Mouse (Mus musculus): Measurements from ENCODE around the gene Wiz. TPM values are rescaled to one million over a fixed set of nuclear protein-coding genes. Genes with fewer than 3 reads are reported as not detected.

The Wiz gene
- polyA plus RNA-seq, 1 experiment from 2014 or later = 36.9 TPM

GRCm38 (mm10) chr17:32365296-32365695, 23.9 kb downstream of the Wiz start:
- Histone ChIP-seq H3K36me3 (ENCODE audit: control insufficient read depth, insufficient read depth, low read length) (peaks cover 9% of the 10 kb centered on the region; the same call in 1 of the 2 replicates), H3K27me3 (ENCODE audit: control insufficient read depth, insufficient read depth, low read length) (no peaks in the 10 kb centered on the region), H3K9me3 (ENCODE audit: control insufficient read depth, low read length) (no peaks in the 10 kb centered on the region), H3K4me3 (ENCODE audit: low read depth, low read length) (no peak overlapping the region), H3K27ac (ENCODE audit: low read depth, low read length) (no peak overlapping the region), H3K9ac (ENCODE audit: low read length) (no peak overlapping the region), H3K4me2 (no peak overlapping the region), H3K4me1 (ENCODE audit: control insufficient read depth, insufficient read depth, low read length) (peaks cover 10% of the 10 kb centered on the region)
- DNase-seq (ENCODE audit: low spot score, missing footprints) (no peak), ATAC-seq (ENCODE audit: low FRiP score) (no peak)
- WGBS = 75% methylated on average over 1 of the region's 1 CpGs

- ATAC-seq (ENCODE audit: low FRiP score) (peak; percentile 38; the same call in 1 of the 2 replicates), DNase-seq (ENCODE audit: low spot score, missing footprints) (no peak)
- H3K4me1 ChIP-seq (ENCODE audit: control insufficient read depth, insufficient read depth, low read length) = peaks cover 10% of the 10 kb centered on the region
- H3K4me3 ChIP-seq (ENCODE audit: low read depth, low read length) = peak overlapping the region; percentile 85
- H3K4me2 ChIP-seq = peak overlapping the region; percentile 46
- H3K36me3 ChIP-seq (ENCODE audit: control insufficient read depth, insufficient read depth, low read length) = peaks cover 9% of the 10 kb centered on the region; the same call in 1 of the 2 replicates
- peak overlapping the region; percentile 35; the same call in 1 of the 2 replicates for H3K27ac ChIP-seq (ENCODE audit: low read depth, low read length)
- H3K27me3 ChIP-seq (ENCODE audit: control insufficient read depth, insufficient read depth, low read length) = no peaks in the 10 kb centered on the region
- peak overlapping the region; percentile 49; the same call in 1 of the 2 replicates for H3K9ac ChIP-seq (ENCODE audit: low read length)
- no peaks in the 10 kb centered on the region for H3K9me3 ChIP-seq (ENCODE audit: control insufficient read depth, low read length)
- WGBS = 62% methylated on average over 5 of the region's 5 CpGs
Measured at GRCm38 (mm10) chr17:32364850-32365249, 24.4 kb downstream of the Wiz start.

GRCm38 (mm10) chr17:32364331-32364730, 24.9 kb downstream of the Wiz start:
- no peaks in the 10 kb centered on the region for H3K9me3 ChIP-seq (ENCODE audit: control insufficient read depth, low read length)
- H3K9ac ChIP-seq (ENCODE audit: low read length) = peak overlapping the region; percentile 94
- peak overlapping the region; percentile 50; the same call in 1 of the 2 replicates for H3K27ac ChIP-seq (ENCODE audit: low read depth, low read length)
- WGBS = under 1% methylated on average over 32 of the region's 47 CpGs
- peaks cover 13% of the 10 kb centered on the region; the same call in 1 of the 2 replicates for H3K36me3 ChIP-seq (ENCODE audit: control insufficient read depth, insufficient read depth, low read length)
- H3K4me1 ChIP-seq (ENCODE audit: control insufficient read depth, insufficient read depth, low read length) = peaks cover 10% of the 10 kb centered on the region
- H3K4me2 ChIP-seq = peak overlapping the region; percentile 46
- peak overlapping the region; percentile 85 for H3K4me3 ChIP-seq (ENCODE audit: low read depth, low read length)
- no peaks in the 10 kb centered on the region for H3K27me3 ChIP-seq (ENCODE audit: control insufficient read depth, insufficient read depth, low read length)
- ATAC-seq (ENCODE audit: low FRiP score) (peak; percentile 96), DNase-seq (ENCODE audit: low spot score, missing footprints) (peak; percentile 99)

DNA sequence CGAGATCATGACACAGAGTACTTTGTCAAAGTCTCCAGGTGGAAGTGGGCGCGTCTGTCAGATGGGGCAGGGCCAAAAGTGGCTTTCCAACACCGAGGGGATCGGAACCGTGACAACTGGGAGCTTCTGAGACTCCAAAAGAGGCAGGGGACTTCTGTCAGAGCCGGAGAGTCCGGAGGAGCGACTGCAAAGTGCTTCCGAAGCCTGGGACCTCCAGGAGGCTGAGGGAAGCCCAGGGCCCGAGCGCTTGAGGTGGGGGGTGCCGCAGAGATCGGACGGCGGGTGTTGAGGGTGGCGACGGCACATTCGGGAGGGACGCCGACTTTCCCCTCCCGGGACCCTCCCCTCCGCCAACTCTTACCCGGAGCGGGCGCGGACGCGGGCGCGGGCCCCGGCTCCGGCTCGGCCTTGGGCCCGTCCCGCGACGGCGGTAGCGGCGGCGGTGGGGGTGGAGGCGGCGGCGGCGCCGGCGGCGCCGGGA, 25.4 kb downstream of the Wiz start:
- Histone ChIP-seq H3K4me2 (peak overlapping the region; percentile 48), H3K9ac (ENCODE audit: low read length) (peak overlapping the region; percentile 94), H3K4me1 (ENCODE audit: control insufficient read depth, insufficient read depth, low read length) (peaks cover 10% of the 10 kb centered on the region), H3K27ac (ENCODE audit: low read depth, low read length) (peak overlapping the region; percentile 50), H3K4me3 (ENCODE audit: low read depth, low read length) (peak overlapping the region; percentile 85), H3K9me3 (ENCODE audit: control insufficient read depth, low read length) (no peaks in the 10 kb centered on the region), H3K36me3 (ENCODE audit: control insufficient read depth, insufficient read depth, low read length) (peaks cover 18% of the 10 kb centered on the region; the same call in 1 of the 2 replicates), H3K27me3 (ENCODE audit: control insufficient read depth, insufficient read depth, low read length) (no peaks in the 10 kb centered on the region)
- under 1% methylated on average over 38 of the region's 50 CpGs for WGBS
- ATAC-seq (ENCODE audit: low FRiP score) = peak; percentile 68
- peak; percentile 94 for DNase-seq (ENCODE audit: low spot score, missing footprints)

- no peak for ATAC-seq (ENCODE audit: low FRiP score)
- no peaks in the 10 kb centered on the region for H3K9me3 ChIP-seq (ENCODE audit: control insufficient read depth, low read length)
- no peak overlapping the region for H3K27ac ChIP-seq (ENCODE audit: low read depth, low read length)
- H3K27me3 ChIP-seq (ENCODE audit: control insufficient read depth, insufficient read depth, low read length) = no peaks in the 10 kb centered on the region
- peak; percentile 62 for DNase-seq (ENCODE audit: low spot score, missing footprints)
- H3K4me1 ChIP-seq (ENCODE audit: control insufficient read depth, insufficient read depth, low read length) = peaks cover 10% of the 10 kb centered on the region
- H3K9ac ChIP-seq (ENCODE audit: low read length) = peak overlapping the region; percentile 94; the same call in 1 of the 2 replicates
- no peak overlapping the region; the same call in 1 of the 2 replicates for H3K4me3 ChIP-seq (ENCODE audit: low read depth, low read length)
- H3K36me3 ChIP-seq (ENCODE audit: control insufficient read depth, insufficient read depth, low read length) = peaks cover 28% of the 10 kb centered on the region
- WGBS = 84% methylated on average over 4 of the region's 4 CpGs
- H3K4me2 ChIP-seq = peak overlapping the region; percentile 48
Measured at GRCm38 (mm10) chr17:32362686-32363085, 26.6 kb downstream of the Wiz start.

DNA sequence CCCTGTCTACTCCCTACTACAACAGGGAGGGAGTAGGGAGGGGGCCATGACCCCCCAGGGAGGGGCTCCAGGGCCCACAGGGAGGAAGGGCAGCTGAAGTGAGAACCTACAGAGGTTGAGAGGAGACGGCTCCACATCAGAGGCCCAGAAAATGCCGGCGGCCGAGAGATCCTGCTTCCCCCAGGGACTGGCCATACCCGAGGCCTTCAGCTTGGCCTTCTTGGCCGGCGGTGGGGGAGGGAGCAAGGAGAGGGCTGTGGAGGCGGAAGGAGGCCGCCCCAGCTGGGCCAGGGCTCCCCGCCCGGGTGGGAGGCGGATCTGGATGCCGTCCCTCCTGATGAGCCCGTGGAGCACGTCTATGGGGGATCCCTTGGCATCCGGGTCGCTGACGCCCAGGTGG, 29.3 kb downstream of the Wiz start:
- no peak overlapping the region for H3K27ac ChIP-seq (ENCODE audit: low read depth, low read length)
- H3K4me2 ChIP-seq = no peak overlapping the region
- H3K9ac ChIP-seq (ENCODE audit: low read length) = no peak overlapping the region
- H3K9me3 ChIP-seq (ENCODE audit: control insufficient read depth, low read length) = no peaks in the 10 kb centered on the region
- 91% methylated on average over 16 of the region's 18 CpGs for WGBS
- no peak overlapping the region for H3K4me3 ChIP-seq (ENCODE audit: low read depth, low read length)
- H3K36me3 ChIP-seq (ENCODE audit: control insufficient read depth, insufficient read depth, low read length) = peaks cover 38% of the 10 kb centered on the region
- DNase-seq (ENCODE audit: low spot score, missing footprints) (no peak), ATAC-seq (ENCODE audit: low FRiP score) (no peak)
- no peaks in the 10 kb centered on the region for H3K27me3 ChIP-seq (ENCODE audit: control insufficient read depth, insufficient read depth, low read length)
- H3K4me1 ChIP-seq (ENCODE audit: control insufficient read depth, insufficient read depth, low read length) = peaks cover 10% of the 10 kb centered on the region

GRCm38 (mm10) chr17:32358943-32359340, 30.3 kb downstream of the Wiz start:
- Histone ChIP-seq H3K27ac (ENCODE audit: low read depth, low read length) (no peak overlapping the region), H3K27me3 (ENCODE audit: control insufficient read depth, insufficient read depth, low read length) (no peaks in the 10 kb centered on the region), H3K9me3 (ENCODE audit: control insufficient read depth, low read length) (no peaks in the 10 kb centered on the region), H3K4me2 (no peak overlapping the region), H3K4me3 (ENCODE audit: low read depth, low read length) (no peak overlapping the region), H3K36me3 (ENCODE audit: control insufficient read depth, insufficient read depth, low read length) (peaks cover 44% of the 10 kb centered on the region), H3K9ac (ENCODE audit: low read length) (no peak overlapping the region), H3K4me1 (ENCODE audit: control insufficient read depth, insufficient read depth, low read length) (peaks cover 12% of the 10 kb centered on the region)
- DNase-seq (ENCODE audit: low spot score, missing footprints) (peak; percentile 49), ATAC-seq (ENCODE audit: low FRiP score) (no peak)
- 97% methylated on average over 6 of the region's 6 CpGs for WGBS

GRCm38 (mm10) chr17:32358192-32358942, 30.9 kb downstream of the Wiz start:
- ATAC-seq (ENCODE audit: low FRiP score) = no peak
- Histone ChIP-seq H3K27ac (ENCODE audit: low read depth, low read length) (no peak overlapping the region), H3K36me3 (ENCODE audit: control insufficient read depth, insufficient read depth, low read length) (peaks cover 44% of the 10 kb centered on the region), H3K4me3 (ENCODE audit: low read depth, low read length) (no peak overlapping the region), H3K4me1 (ENCODE audit: control insufficient read depth, insufficient read depth, low read length) (peaks cover 12% of the 10 kb centered on the region), H3K4me2 (no peak overlapping the region), H3K9me3 (ENCODE audit: control insufficient read depth, low read length) (no peaks in the 10 kb centered on the region), H3K9ac (ENCODE audit: low read length) (no peak overlapping the region), H3K27me3 (ENCODE audit: control insufficient read depth, insufficient read depth, low read length) (no peaks in the 10 kb centered on the region)
- DNase-seq (ENCODE audit: low spot score, missing footprints) = peak; percentile 68
- 93% methylated on average over 7 of the region's 7 CpGs for WGBS

Data from midbrain, embryonic 11.5 days (tissue).